Mouse (Mus musculus) hindbrain, postnatal 0 days (tissue): ENCODE data around the gene Snx32. TPM values are rescaled to one million over a fixed set of nuclear protein-coding genes. Genes with fewer than 3 reads are reported as not detected.

Experiments used
- ATAC-seq: fragments of 200-750 bp; cut with Nextera tagmentation; 2 replicates; pipeline ENCODE4 v1.8.0; 2017; ENCODE audit warnings: mild to moderate bottlenecking, moderate TSS enrichment, moderate library complexity
- DNase-seq: peaks from one replicate; pipeline ENCODE4 v3.0.0-alpha.2; 2015; ENCODE audit warnings: low spot score
- H3K27ac ChIP-seq: fragments of 300-500 bp; sonication (generic); 2 replicates; pipeline ENCODE4 v1.5.1; 2014; ENCODE audit warnings: mild to moderate bottlenecking
- H3K27me3 ChIP-seq: fragments of 300-500 bp; sonication (generic); 2 replicates; pipeline ENCODE4 v1.6.1; 2014; ENCODE audit warnings: low read length, mixed read lengths; ENCODE audit not compliant: insufficient read depth
- H3K36me3 ChIP-seq: fragments of 300-500 bp; sonication (generic); 2 replicates; pipeline ENCODE4 v1.6.1; 2014; ENCODE audit warnings: low read length, mixed read lengths; ENCODE audit not compliant: insufficient read depth
- H3K4me1 ChIP-seq: fragments of 300-500 bp; sonication (generic); 2 replicates; pipeline ENCODE4 v1.6.1; 2014; ENCODE audit warnings: antibody characterized with exemption, low read length, mixed read lengths; ENCODE audit not compliant: insufficient read depth
- H3K4me2 ChIP-seq: fragments of 300-500 bp; sonication (generic); 2 replicates; pipeline ENCODE4 v1.6.1; 2014; ENCODE audit warnings: low read depth, mild to moderate bottlenecking, low read length, moderate library complexity, mixed read lengths
- H3K4me3 ChIP-seq: fragments of 300-500 bp; sonication (generic); 2 replicates; pipeline ENCODE4 v1.5.1; 2014; ENCODE audit warnings: low read length
- H3K9ac ChIP-seq: fragments of 300-500 bp; sonication (generic); replicated peaks from 2 replicates; pipeline ENCODE4 v1.6.1; 2014; ENCODE audit warnings: mild to moderate bottlenecking, low read length, moderate library complexity, mixed read lengths
- H3K9me3 ChIP-seq: fragments of 300-500 bp; sonication (generic); 2 replicates; pipeline ENCODE4 v1.6.1; 2016; ENCODE audit warnings: low read length, mixed read lengths
- CTCF ChIP-seq: IDR thresholded peaks from 2 replicates; pipeline ENCODE4 v1.5.1; 2016; ENCODE audit warnings: antibody characterized with exemption, control low read depth, low read depth
- WGBS: fragments of 180-500 bp; shearing (Covaris S2); extraction: QIAGEN DNeasy Blood & Tissue Kit; methylation state at CpG from one replicate; pipeline ENCODE4 v1.1.7; 2014; 5-methylcytosine and 5-hydroxymethylcytosine counted together
- polyA plus RNA-seq: library from polyadenylated mRNA; unstranded; fragments of >200 nt; fragmentation: Nextera tagmentation; extraction: Ambion mirVana; gene quantifications from 2 replicates; pipeline ENCODE4 v1.2.1, GENCODE M21; 2015
- total RNA-seq: library from RNA; depleted of rRNA; stranded (reverse); fragments of >200 nt; gene quantifications from 2 replicates; pipeline ENCODE4 v1.2.3, GENCODE M21; 2014

The Snx32 gene
- total and polyA plus RNA-seq, 2 experiments from 2014 or later, result 75.0 to 78.0 TPM

DNA sequence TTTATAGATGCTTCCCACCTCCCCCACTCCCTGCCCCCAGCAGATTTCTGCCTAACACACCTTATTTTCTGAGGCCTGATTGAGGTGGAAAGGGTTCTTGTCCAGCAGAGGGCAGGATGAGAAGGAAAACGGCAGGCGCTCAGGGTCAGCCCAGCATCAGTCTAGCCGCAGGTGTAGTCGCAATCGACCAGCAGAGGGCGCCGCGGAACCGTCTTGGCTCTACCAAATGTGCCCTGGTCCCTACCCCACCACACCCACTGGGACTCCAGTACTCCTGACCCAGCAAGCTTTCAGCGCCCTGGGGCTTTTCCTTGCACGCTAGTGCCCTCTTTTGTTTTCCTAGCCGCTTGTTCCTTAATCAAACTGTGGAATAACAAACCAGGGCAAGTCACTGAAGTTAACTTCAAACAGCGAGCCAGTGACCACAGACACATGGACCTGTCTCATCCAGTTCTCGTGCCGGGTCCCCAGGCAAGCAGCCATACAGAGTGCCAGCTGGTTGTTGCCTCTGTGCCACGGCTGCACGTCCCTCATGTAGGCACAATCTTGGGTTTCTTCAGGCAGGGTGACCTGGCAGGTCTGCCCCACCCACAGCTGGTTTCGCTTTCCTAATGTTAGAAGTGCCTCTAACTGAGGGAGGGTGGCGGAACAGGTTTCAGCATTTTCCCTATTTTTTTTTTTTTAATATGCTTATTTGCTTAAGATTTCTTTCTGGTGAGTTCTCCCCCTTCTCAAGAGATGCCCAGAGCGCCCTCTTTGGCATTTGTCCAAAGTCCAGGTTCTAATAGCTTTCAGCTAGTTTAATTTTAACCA, 19.2 kb upstream of the Snx32 start:
- DNase-seq (peak; percentile 94), ATAC-seq (peak; percentile 96)
- Histone ChIP-seq H3K9me3 (no peaks in the 10 kb centered on the region), H3K4me2 (peak overlapping the region; percentile 50), H3K27ac (no peak overlapping the region; the same call in 1 of the 2 replicates), H3K4me3 (0 out of 2 replicates have a peak overlapping the region, but pooled peaks have one; percentile 11), H3K36me3 (no peaks in the 10 kb centered on the region), H3K27me3 (no peaks in the 10 kb centered on the region), H3K9ac (no peak overlapping the region), H3K4me1 (no peaks in the 10 kb centered on the region)
- WGBS, result 7% methylated on average over 20 of the region's 20 CpGs
- peak; percentile 98 for TF ChIP-seq CTCF

GRCm38 (mm10) chr19:5525204-5525603, 14.9 kb upstream of the Snx32 start:
- WGBS, result 75% methylated on average over 5 of the region's 5 CpGs
- Histone ChIP-seq H3K9me3 (no peaks in the 10 kb centered on the region), H3K4me3 (no peak overlapping the region), H3K4me2 (no peak overlapping the region), H3K27ac (no peak overlapping the region), H3K9ac (no peak overlapping the region), H3K4me1 (no peaks in the 10 kb centered on the region), H3K27me3 (no peaks in the 10 kb centered on the region), H3K36me3 (no peaks in the 10 kb centered on the region)
- DNase-seq, result no peak
- TF ChIP-seq CTCF, result no peak
- no peak for ATAC-seq

DNA sequence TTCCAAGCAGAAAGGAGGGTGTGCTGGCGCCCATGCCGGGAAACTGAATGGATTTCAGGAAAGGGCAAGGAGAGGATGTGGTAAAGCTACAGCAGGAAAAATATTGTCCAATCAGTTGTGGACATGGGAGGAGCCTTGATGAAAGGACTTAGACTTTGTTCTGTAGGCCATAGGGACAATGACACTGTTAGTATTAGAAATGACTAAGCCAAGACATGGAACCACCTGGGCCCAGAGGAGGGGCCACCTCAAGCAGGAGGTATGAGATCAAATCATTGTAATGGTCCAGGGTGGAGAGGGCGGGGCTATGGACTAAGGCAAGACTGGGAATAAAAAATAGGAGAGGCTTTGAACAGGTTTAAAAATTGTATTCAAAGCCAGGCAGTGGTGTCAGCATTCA, 8.4 kb upstream of the Snx32 start:
- no peak for TF ChIP-seq CTCF
- Histone ChIP-seq H3K27ac (no peak overlapping the region), H3K9ac (no peak overlapping the region), H3K4me3 (no peak overlapping the region), H3K4me1 (no peaks in the 10 kb centered on the region), H3K9me3 (no peaks in the 10 kb centered on the region), H3K27me3 (no peaks in the 10 kb centered on the region), H3K36me3 (no peaks in the 10 kb centered on the region), H3K4me2 (no peak overlapping the region)
- 91% methylated on average over 3 of the region's 3 CpGs for WGBS
- DNase-seq (no peak), ATAC-seq (no peak)

DNA sequence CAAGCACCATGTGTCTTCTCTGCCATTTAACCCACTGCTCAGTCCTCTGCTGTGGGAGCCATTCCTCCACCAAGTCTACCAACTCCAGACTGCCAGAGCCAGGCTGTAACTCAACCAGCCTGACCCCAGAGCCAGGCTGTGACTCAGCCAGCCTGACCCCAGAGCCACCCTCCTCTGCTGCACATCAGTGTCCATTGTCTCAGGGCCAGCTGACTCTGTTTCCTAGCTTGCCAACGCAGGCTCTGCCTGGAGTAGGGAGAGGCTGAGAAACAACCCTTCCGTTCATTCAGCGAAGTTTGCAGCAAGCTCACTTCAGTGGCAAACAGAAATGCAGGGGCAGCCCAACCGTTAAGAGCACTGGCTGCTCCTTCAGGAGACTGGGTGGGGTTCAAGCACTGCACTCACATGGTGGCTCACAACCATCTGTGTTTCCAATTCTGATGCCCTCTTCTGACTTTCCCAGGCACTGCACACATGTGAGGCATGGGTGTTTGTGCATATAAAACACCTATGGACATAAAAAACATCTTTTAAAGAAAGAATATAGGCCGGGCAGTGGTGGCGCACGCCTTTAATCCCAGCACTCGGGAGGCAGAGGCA, 6.7 kb upstream of the Snx32 start:
- WGBS, result 78% methylated on average over 8 of the region's 8 CpGs
- H3K27ac ChIP-seq, result no peak overlapping the region
- 0 out of 2 replicates have a peak, but pooled peaks cover 5% of the 10 kb centered on the region for H3K4me1 ChIP-seq
- no peak overlapping the region for H3K4me2 ChIP-seq
- H3K9ac ChIP-seq, result no peak overlapping the region
- no peaks in the 10 kb centered on the region for H3K27me3 ChIP-seq
- no peaks in the 10 kb centered on the region for H3K36me3 ChIP-seq
- no peaks in the 10 kb centered on the region for H3K9me3 ChIP-seq
- DNase-seq, result no peak
- no peak for ATAC-seq
- no peak for TF ChIP-seq CTCF
- no peak overlapping the region for H3K4me3 ChIP-seq

GRCm38 (mm10) chr19:5515840-5516777, 5.8 kb upstream of the Snx32 start:
- TF ChIP-seq CTCF, result no peak; the same call in 1 of the 2 replicates
- ATAC-seq, result no peak
- 53% methylated on average over 7 of the region's 7 CpGs for WGBS

GRCm38 (mm10) chr19:5513005-5513349, 2.6 kb upstream of the Snx32 start:
- DNase-seq, result no peak
- Histone ChIP-seq H3K4me2 (no peak overlapping the region), H3K27ac (no peak overlapping the region), H3K27me3 (no peaks in the 10 kb centered on the region), H3K4me3 (no peak overlapping the region), H3K9ac (no peak overlapping the region), H3K4me1 (peaks cover 16% of the 10 kb centered on the region), H3K36me3 (no peaks in the 10 kb centered on the region), H3K9me3 (no peaks in the 10 kb centered on the region)
- no peak for ATAC-seq
- 86% methylated on average over 3 of the region's 3 CpGs for WGBS
- no peak for TF ChIP-seq CTCF

More at GRCm38 (mm10) chr19:5515840-5516777, 5.8 kb upstream of the Snx32 start:
- H3K27me3 ChIP-seq, result no peaks in the 10 kb centered on the region
- 0 out of 2 replicates have a peak, but pooled peaks cover 5% of the 10 kb centered on the region for H3K4me1 ChIP-seq
- no peak overlapping the region for H3K4me2 ChIP-seq
- no peaks in the 10 kb centered on the region for H3K9me3 ChIP-seq
- no peak overlapping the region for H3K27ac ChIP-seq
- H3K9ac ChIP-seq, result no peak overlapping the region
- H3K4me3 ChIP-seq, result no peak overlapping the region
- no peak for DNase-seq
- H3K36me3 ChIP-seq, result no peaks in the 10 kb centered on the region
